Mouse (Mus musculus): Measurements from ENCODE around the gene Rpl27. TPM values are rescaled to one million over a fixed set of nuclear protein-coding genes. Genes with fewer than 3 reads are reported as not detected.
"Not testable (repeated sequence)": the region's sequence is repeated elsewhere in the genome, so short reads cannot be mapped to it uniquely, and the experiment has no call there.

The Rpl27 gene
- polyA plus RNA-seq, 1 experiment from 2014 or later = 301 TPM

GRCm38 (mm10) chr11:101468731-101469130, 26.6 kb downstream of the Rpl27 start:
- WGBS = 4% methylated on average over 13 of the region's 13 CpGs
- Histone ChIP-seq H3K27me3 (ENCODE audit: control insufficient read depth, insufficient read depth, low read length) (no peaks in the 10 kb centered on the region), H3K4me2 (ENCODE audit: low read length) (peak overlapping the region; percentile 77), H3K9me3 (ENCODE audit: control insufficient read depth, low read length) (no peaks in the 10 kb centered on the region), H3K4me1 (ENCODE audit: control insufficient read depth, insufficient read depth, low read length) (peaks cover 28% of the 10 kb centered on the region), H3K36me3 (ENCODE audit: control insufficient read depth, insufficient read depth, low read length) (peaks cover 9% of the 10 kb centered on the region), H3K27ac (replicated peaks; ENCODE audit: low read depth, low read length) (peak overlapping the region; percentile 85), H3K4me3 (replicated peaks; ENCODE audit: low read depth, low read length) (peak overlapping the region; percentile 81), H3K9ac (replicated peaks; ENCODE audit: low read length) (peak overlapping the region; percentile 79)
- DNase-seq = no peak
- ATAC-seq (ENCODE audit: low FRiP score, low TSS enrichment) = no peak

DNA sequence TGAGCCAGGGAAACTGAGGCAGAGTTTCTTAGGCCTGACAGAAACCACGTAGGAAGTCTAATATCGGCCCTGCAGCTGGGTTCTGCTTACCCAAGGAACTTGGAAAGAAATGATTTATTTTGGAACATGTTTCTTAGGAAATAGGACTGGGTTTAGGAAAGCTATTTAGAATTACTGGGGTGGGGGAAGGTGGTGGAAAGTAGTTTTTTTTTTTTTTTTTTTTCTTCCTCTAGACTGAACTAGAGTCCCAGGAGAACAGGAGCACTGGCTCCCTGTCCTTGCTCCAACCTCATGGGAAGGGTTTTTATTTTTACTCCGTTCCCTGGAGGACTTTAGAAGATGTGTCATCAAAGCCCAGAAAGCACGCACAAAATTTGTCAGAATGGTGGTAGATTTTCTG, 27.1 kb downstream of the Rpl27 start:
- peaks cover 24% of the 10 kb centered on the region for H3K4me1 ChIP-seq (ENCODE audit: control insufficient read depth, insufficient read depth, low read length)
- 62% methylated on average over 4 of the region's 4 CpGs for WGBS
- peak overlapping the region; percentile 77 for H3K4me2 ChIP-seq (ENCODE audit: low read length)
- DNase-seq (no peak), ATAC-seq (ENCODE audit: low FRiP score, low TSS enrichment) (no peak)
- peaks cover 9% of the 10 kb centered on the region for H3K36me3 ChIP-seq (ENCODE audit: control insufficient read depth, insufficient read depth, low read length)
- no peak overlapping the region for H3K27ac ChIP-seq (replicated peaks; ENCODE audit: low read depth, low read length)
- peak overlapping the region; percentile 81 for H3K4me3 ChIP-seq (replicated peaks; ENCODE audit: low read depth, low read length)
- H3K9me3 ChIP-seq (ENCODE audit: control insufficient read depth, low read length) = no peaks in the 10 kb centered on the region
- H3K27me3 ChIP-seq (ENCODE audit: control insufficient read depth, insufficient read depth, low read length) = no peaks in the 10 kb centered on the region
- peak overlapping the region; percentile 79 for H3K9ac ChIP-seq (replicated peaks; ENCODE audit: low read length)

GRCm38 (mm10) chr11:101470206-101470605, 28.1 kb downstream of the Rpl27 start:
- Histone ChIP-seq H3K4me1 (ENCODE audit: control insufficient read depth, insufficient read depth, low read length) (peaks cover 20% of the 10 kb centered on the region), H3K9me3 (ENCODE audit: control insufficient read depth, low read length) (no peaks in the 10 kb centered on the region), H3K4me3 (replicated peaks; ENCODE audit: low read depth, low read length) (no peak overlapping the region), H3K36me3 (ENCODE audit: control insufficient read depth, insufficient read depth, low read length) (peaks cover 9% of the 10 kb centered on the region), H3K4me2 (ENCODE audit: low read length) (peak overlapping the region; percentile 29), H3K27ac (replicated peaks; ENCODE audit: low read depth, low read length) (no peak overlapping the region), H3K9ac (replicated peaks; ENCODE audit: low read length) (no peak overlapping the region), H3K27me3 (ENCODE audit: control insufficient read depth, insufficient read depth, low read length) (no peaks in the 10 kb centered on the region)
- ATAC-seq (ENCODE audit: low FRiP score, low TSS enrichment) (no peak), DNase-seq (no peak)
- WGBS = 10% methylated on average over 7 of the region's 7 CpGs

DNA sequence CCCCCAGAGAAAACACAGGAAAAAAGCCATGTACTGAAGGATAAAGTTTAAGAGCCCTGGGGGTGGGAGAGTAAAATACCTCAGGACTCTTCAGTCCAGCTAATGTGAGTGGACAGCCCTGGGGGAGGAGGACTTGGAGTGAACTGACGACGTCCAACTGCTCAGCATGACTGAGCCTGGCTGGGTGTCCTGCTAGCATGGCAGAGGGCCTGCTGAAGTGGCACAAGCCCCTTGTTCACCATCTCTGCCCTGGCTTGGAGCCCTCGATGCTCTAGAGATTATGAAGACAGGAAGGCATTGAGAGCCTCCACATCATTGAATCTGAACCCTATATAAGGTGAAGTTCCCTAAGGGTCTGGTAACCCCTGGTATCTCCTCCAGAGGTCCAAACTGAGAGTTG, 29.8 kb downstream of the Rpl27 start:
- WGBS = 56% methylated on average over 3 of the region's 3 CpGs
- Histone ChIP-seq H3K9me3 (ENCODE audit: control insufficient read depth, low read length) (no peaks in the 10 kb centered on the region), H3K9ac (replicated peaks; ENCODE audit: low read length) (no peak overlapping the region), H3K27ac (replicated peaks; ENCODE audit: low read depth, low read length) (no peak overlapping the region), H3K36me3 (ENCODE audit: control insufficient read depth, insufficient read depth, low read length) (peaks cover 9% of the 10 kb centered on the region), H3K4me1 (ENCODE audit: control insufficient read depth, insufficient read depth, low read length) (peaks cover 14% of the 10 kb centered on the region), H3K4me2 (ENCODE audit: low read length) (no peak overlapping the region), H3K4me3 (replicated peaks; ENCODE audit: low read depth, low read length) (no peak overlapping the region), H3K27me3 (ENCODE audit: control insufficient read depth, insufficient read depth, low read length) (no peaks in the 10 kb centered on the region)
- DNase-seq = no peak
- ATAC-seq (ENCODE audit: low FRiP score, low TSS enrichment) = no peak

- peaks cover 12% of the 10 kb centered on the region for H3K4me1 ChIP-seq (ENCODE audit: control insufficient read depth, insufficient read depth, low read length)
- H3K4me3 ChIP-seq (replicated peaks; ENCODE audit: low read depth, low read length) = no peak overlapping the region
- H3K27ac ChIP-seq (replicated peaks; ENCODE audit: low read depth, low read length) = no peak overlapping the region
- H3K36me3 ChIP-seq (ENCODE audit: control insufficient read depth, insufficient read depth, low read length) = peaks cover 9% of the 10 kb centered on the region
- H3K9me3 ChIP-seq (ENCODE audit: control insufficient read depth, low read length) = no peaks in the 10 kb centered on the region
- DNase-seq (no peak), ATAC-seq (ENCODE audit: low FRiP score, low TSS enrichment) (no peak)
- 67% methylated on average over 7 of the region's 7 CpGs for WGBS
- no peak overlapping the region for H3K9ac ChIP-seq (replicated peaks; ENCODE audit: low read length)
- H3K27me3 ChIP-seq (ENCODE audit: control insufficient read depth, insufficient read depth, low read length) = no peaks in the 10 kb centered on the region
- no peak overlapping the region for H3K4me2 ChIP-seq (ENCODE audit: low read length)
These were observed 30.2 kb downstream of the Rpl27 start for GRCm38 (mm10) chr11:101472336-101472735.

- H3K27ac ChIP-seq (replicated peaks; ENCODE audit: low read depth, low read length); ATAC-seq (ENCODE audit: low FRiP score, low TSS enrichment); H3K9me3 ChIP-seq (ENCODE audit: control insufficient read depth, low read length); H3K4me3 ChIP-seq (replicated peaks; ENCODE audit: low read depth, low read length); H3K9ac ChIP-seq (replicated peaks; ENCODE audit: low read length); H3K36me3 ChIP-seq (ENCODE audit: control insufficient read depth, insufficient read depth, low read length); DNase-seq; H3K4me2 ChIP-seq (ENCODE audit: low read length); H3K27me3 ChIP-seq (ENCODE audit: control insufficient read depth, insufficient read depth, low read length): not testable (repeated sequence)
- H3K4me1 ChIP-seq (ENCODE audit: control insufficient read depth, insufficient read depth, low read length) = peaks cover 12% of the 10 kb centered on the region
- 70% methylated on average over 1 of the region's 1 CpGs for WGBS
These were observed 31.6 kb downstream of the Rpl27 start for GRCm38 (mm10) chr11:101473686-101474085.

DNA sequence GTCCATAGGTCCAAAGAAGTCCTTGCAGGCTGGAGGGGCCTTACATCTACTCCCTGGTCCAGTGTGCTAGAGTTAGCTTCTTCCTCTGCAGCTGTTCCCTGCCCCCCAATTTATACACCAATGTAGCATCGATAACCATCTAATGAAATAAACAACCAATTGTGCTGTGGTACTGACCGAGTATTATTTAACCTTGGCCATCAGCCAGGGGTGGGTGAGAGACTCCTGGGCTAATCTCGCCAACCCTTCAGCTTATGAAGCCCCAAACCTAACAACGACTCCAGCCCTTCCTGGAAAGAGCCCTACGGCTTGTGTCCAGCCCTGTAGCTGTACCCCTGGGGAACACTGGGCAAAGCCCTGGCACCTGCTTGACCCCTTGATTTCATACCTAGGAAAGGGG, 32.2 kb downstream of the Rpl27 start:
- Histone ChIP-seq H3K36me3 (ENCODE audit: control insufficient read depth, insufficient read depth, low read length) (peaks cover 9% of the 10 kb centered on the region), H3K27ac (replicated peaks; ENCODE audit: low read depth, low read length) (no peak overlapping the region), H3K9ac (replicated peaks; ENCODE audit: low read length) (no peak overlapping the region), H3K9me3 (ENCODE audit: control insufficient read depth, low read length) (no peaks in the 10 kb centered on the region), H3K4me3 (replicated peaks; ENCODE audit: low read depth, low read length) (no peak overlapping the region), H3K27me3 (ENCODE audit: control insufficient read depth, insufficient read depth, low read length) (no peaks in the 10 kb centered on the region), H3K4me2 (ENCODE audit: low read length) (no peak overlapping the region), H3K4me1 (ENCODE audit: control insufficient read depth, insufficient read depth, low read length) (peaks cover 8% of the 10 kb centered on the region)
- WGBS = 64% methylated on average over 5 of the region's 5 CpGs
- no peak for DNase-seq
- no peak for ATAC-seq (ENCODE audit: low FRiP score, low TSS enrichment)

DNA sequence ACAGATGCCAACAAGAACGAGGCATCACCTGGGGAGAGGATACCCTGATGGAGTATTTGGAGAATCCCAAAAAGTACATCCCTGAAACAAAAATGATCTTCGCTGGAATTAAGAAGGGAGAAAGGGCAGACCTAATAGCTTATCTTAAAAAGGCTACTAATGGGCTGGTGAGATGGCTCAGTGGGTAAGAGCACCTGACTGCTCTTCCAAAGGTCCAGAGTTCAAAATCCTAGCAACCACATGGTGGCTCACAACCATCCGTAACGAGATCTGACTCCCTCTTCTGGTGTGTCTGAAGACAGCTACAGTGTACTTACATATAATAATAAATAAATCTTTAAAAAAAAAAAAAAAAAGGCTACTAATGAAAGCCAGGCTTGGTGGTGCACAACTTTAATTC, 34.3 kb downstream of the Rpl27 start:
- not testable (repeated sequence) for H3K9ac ChIP-seq (replicated peaks; ENCODE audit: low read length); DNase-seq; H3K4me3 ChIP-seq (replicated peaks; ENCODE audit: low read depth, low read length); H3K36me3 ChIP-seq (ENCODE audit: control insufficient read depth, insufficient read depth, low read length); H3K27ac ChIP-seq (replicated peaks; ENCODE audit: low read depth, low read length); ATAC-seq (ENCODE audit: low FRiP score, low TSS enrichment); H3K9me3 ChIP-seq (ENCODE audit: control insufficient read depth, low read length); H3K27me3 ChIP-seq (ENCODE audit: control insufficient read depth, insufficient read depth, low read length); H3K4me2 ChIP-seq (ENCODE audit: low read length)
- 91% methylated on average over 4 of the region's 4 CpGs for WGBS
- peaks cover 17% of the 10 kb centered on the region for H3K4me1 ChIP-seq (ENCODE audit: control insufficient read depth, insufficient read depth, low read length)

DNA sequence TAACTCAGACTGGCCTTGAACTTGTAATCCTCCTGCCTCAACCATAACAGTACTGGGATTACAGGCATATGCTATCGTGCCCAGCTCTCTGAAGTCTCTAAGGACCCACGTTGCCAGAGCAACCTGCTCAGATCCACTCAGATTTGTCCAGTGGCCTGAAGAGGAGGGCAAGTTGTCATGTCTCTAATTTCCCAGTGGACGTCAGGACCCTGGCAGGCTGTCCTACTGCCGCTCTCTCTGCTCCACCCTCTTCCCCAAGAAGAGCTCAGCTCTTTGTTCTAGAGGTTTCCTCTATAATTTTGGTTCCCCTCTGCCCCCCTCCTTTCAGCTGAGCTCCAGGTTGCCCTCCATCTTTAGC, 35.1 kb downstream of the Rpl27 start:
- H3K27ac ChIP-seq (replicated peaks; ENCODE audit: low read depth, low read length) = peak overlapping the region; percentile 93
- peak; percentile 78 for DNase-seq
- no peak overlapping the region for H3K4me3 ChIP-seq (replicated peaks; ENCODE audit: low read depth, low read length)
- peak; percentile 63 for ATAC-seq (ENCODE audit: low FRiP score, low TSS enrichment)
- 5% methylated on average over 4 of the region's 4 CpGs for WGBS
- no peak overlapping the region for H3K9ac ChIP-seq (replicated peaks; ENCODE audit: low read length)
- H3K4me2 ChIP-seq (ENCODE audit: low read length) = peak overlapping the region; percentile 20; the same call in 1 of the 2 replicates
- no peaks in the 10 kb centered on the region for H3K36me3 ChIP-seq (ENCODE audit: control insufficient read depth, insufficient read depth, low read length)
- no peaks in the 10 kb centered on the region for H3K27me3 ChIP-seq (ENCODE audit: control insufficient read depth, insufficient read depth, low read length)
- H3K9me3 ChIP-seq (ENCODE audit: control insufficient read depth, low read length) = no peaks in the 10 kb centered on the region
- H3K4me1 ChIP-seq (ENCODE audit: control insufficient read depth, insufficient read depth, low read length) = peaks cover 17% of the 10 kb centered on the region

Data from midbrain, embryonic 14.5 days (tissue).